Mouse (Mus musculus) megakaryocyte progenitor cell, adult 5-6 weeks (primary cell): Measurements from ENCODE around the gene Lactbl1. TPM values are rescaled to one million over a fixed set of nuclear protein-coding genes. Genes with fewer than 3 reads are reported as not detected.

Experiments used
- ATAC-seq: replicated peaks from 2 replicates; pipeline ENCODE4 v1.8.0; 2016; ENCODE audit warnings: mild to moderate bottlenecking, moderate TSS enrichment, inconsistent platforms; ENCODE audit not compliant: poor library complexity
- total RNA-seq, 2 experiments: library from RNA; stranded (forward) in 1 of 2; stranded (reverse) in 1 of 2; fragments of 157-497, 149-512 nt in 1 of 2; fragments of 200-1000 nt in 1 of 2; gene quantifications; 2 replicates each; pipeline versions ENCODE4 v1.2.3 to v1.2.4; 2015 to 2017

The Lactbl1 gene
- total RNA-seq, 2 experiments from 2014 or later, result 0.08 to 0.20 TPM

GRCm38 (mm10) chr4:136679221-136679620 lies 56.8 kb downstream of the Lactbl1 start:
- ATAC-seq, result no peak

- ATAC-seq, result no peak
These were observed 58.2 kb downstream of the Lactbl1 start for GRCm38 (mm10) chr4:136680641-136681040.

DNA sequence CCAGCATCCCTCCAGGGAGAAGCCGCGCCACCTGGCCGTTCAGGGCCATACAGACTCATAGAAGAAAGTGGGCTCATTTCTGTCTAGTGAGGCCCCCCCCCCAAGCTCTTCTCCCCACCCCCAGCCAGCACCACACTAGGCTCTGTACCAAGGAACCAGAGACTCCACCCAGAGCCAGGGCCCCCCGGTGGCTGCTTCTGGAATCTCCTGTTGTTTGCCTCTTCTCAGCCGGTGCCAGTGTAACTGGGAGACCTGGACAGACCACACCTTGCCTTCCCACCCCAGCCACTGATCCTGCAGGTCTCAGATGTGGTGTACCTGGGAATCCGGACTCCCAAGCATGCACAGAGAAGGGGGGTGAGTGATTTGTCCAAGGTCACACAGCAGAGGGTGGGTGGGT lies 62.1 kb downstream of the Lactbl1 start:
- ATAC-seq, result 0 out of 2 replicates have a peak, but pooled peaks have one; percentile 42

DNA sequence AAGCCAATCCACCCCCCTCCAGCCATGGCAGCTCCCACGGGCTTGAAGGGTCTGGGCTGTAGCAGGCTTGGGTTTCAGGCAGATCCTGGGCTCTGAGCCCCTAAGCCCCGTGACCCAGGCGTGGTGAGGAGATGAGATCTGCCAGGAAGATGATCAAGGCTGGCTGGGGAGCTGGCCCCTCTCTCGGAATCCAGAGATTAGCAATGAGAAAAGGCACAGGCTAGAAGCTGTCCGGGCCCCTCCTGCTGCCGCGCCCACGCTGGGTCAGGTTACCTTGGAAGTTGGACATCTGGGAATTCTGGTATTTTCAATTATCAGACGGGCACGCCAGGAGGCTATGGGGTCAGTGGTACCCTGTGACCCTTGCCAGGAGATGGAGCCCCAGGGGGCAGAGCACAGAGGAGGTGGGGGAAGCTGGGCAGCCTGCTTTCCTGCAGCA lies 63.0 kb downstream of the Lactbl1 start:
- no peak for ATAC-seq

DNA sequence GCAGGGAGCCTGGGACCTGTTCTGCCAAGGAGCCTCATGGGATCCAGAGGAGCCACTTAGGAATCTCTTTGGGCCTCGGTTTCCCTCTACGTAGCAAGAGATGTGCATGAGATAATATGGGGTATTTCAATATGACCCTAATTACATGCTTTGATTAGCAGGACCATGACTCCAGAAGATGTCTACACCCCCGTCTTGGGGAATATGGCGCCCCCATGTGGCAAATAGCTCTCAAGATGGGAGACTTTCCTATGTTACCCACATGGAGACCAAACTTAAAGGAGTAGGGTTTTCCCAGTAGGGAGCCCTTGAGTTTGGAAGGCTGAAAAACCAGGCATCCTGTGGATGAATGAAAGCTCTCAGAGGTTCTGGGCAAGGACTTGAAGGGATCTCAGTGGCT lies 65.7 kb downstream of the Lactbl1 start:
- no peak for ATAC-seq

Other genes with a start within 250 kb of the Lactbl1 start
- not detected in 2 replicates for gene Htr1d, start 199.1 kb upstream of the Lactbl1 start, total RNA-seq (2015)
- gene Htr1d, start 199.1 kb upstream of the Lactbl1 start, total RNA-seq (2017), result not detected in 2 replicates
- not detected in 2 replicates for gene 6030445D17Rik, start 160.4 kb upstream of the Lactbl1 start, total RNA-seq (2015)
- not detected in 2 replicates for gene 6030445D17Rik, start 160.4 kb upstream of the Lactbl1 start, total RNA-seq (2017)
- gene Luzp1, start 152.9 kb upstream of the Lactbl1 start, total RNA-seq (2015), result 3.4 and 3.7 TPM in 2 replicates
- gene Luzp1, start 152.9 kb upstream of the Lactbl1 start, total RNA-seq (2017), result 2.3 and 3.3 TPM in 2 replicates
- gene Kdm1a, start 19.9 kb upstream of the Lactbl1 start, total RNA-seq (2015), result 35.7 and 46.3 TPM in 2 replicates
- 78.2 and 80.5 TPM in 2 replicates for gene Kdm1a, start 19.9 kb upstream of the Lactbl1 start, total RNA-seq (2017)
- not detected in 2 replicates for gene Tex46, start 12.2 kb upstream of the Lactbl1 start, total RNA-seq (2015)
- not detected in 2 replicates for gene Tex46, start 12.2 kb upstream of the Lactbl1 start, total RNA-seq (2017)
- 0.44 and 1.2 TPM in 2 replicates for gene Ephb2, start 213.4 kb downstream of the Lactbl1 start, total RNA-seq (2015)
- 1.0 and 3.0 TPM in 2 replicates for gene Ephb2, start 213.4 kb downstream of the Lactbl1 start, total RNA-seq (2017)